Mouse (Mus musculus): ENCODE measurements around the gene Ndufb6. TPM values are rescaled to one million over a fixed set of nuclear protein-coding genes. Genes with fewer than 3 reads are reported as not detected.

Ndufb6 gene
- polyA plus RNA-seq, 1 experiment = 125 TPM

GRCm38 (mm10) chr4:40244035-40244434, 35.2 kb downstream of the Ndufb6 start:
- H3K27me3 ChIP-seq (ENCODE audit: control insufficient read depth, insufficient read depth, low read length) = no peaks in the 10 kb centered on the region
- WGBS = 9% methylated on average over 8 of the region's 8 CpGs
- no peaks in the 10 kb centered on the region for H3K36me3 ChIP-seq (ENCODE audit: control insufficient read depth, insufficient read depth, low read length)
- H3K4me3 ChIP-seq (ENCODE audit: control insufficient read depth, insufficient read depth, low read length) = no peak overlapping the region
- TF ChIP-seq POLR2A (IDR thresholded peaks at IDR 0.05; ENCODE audit: control insufficient read depth, extremely low read depth, insufficient read depth, low read length, poor library complexity) = no peak
- no peak for TF ChIP-seq CTCF (IDR thresholded peaks at IDR 0.05; ENCODE audit: borderline replicate concordance, control insufficient read depth, extremely low read depth, insufficient read depth, low read length, poor library complexity)
- DNase-seq = no peak
- no peak overlapping the region for H3K27ac ChIP-seq (ENCODE audit: control insufficient read depth, insufficient read depth, low read length)
- H3K4me1 ChIP-seq (replicated peaks; ENCODE audit: control insufficient read depth, insufficient read depth, low read length) = peaks cover 9% of the 10 kb centered on the region

- H3K27ac ChIP-seq (ENCODE audit: control insufficient read depth, insufficient read depth, low read length) = no peak overlapping the region
- H3K4me1 ChIP-seq (replicated peaks; ENCODE audit: control insufficient read depth, insufficient read depth, low read length) = peaks cover 15% of the 10 kb centered on the region
- WGBS = 98% methylated on average over 4 of the region's 4 CpGs
- TF ChIP-seq POLR2A (IDR thresholded peaks at IDR 0.05; ENCODE audit: control insufficient read depth, extremely low read depth, insufficient read depth, low read length, poor library complexity) (no peak), CTCF (IDR thresholded peaks at IDR 0.05; ENCODE audit: borderline replicate concordance, control insufficient read depth, extremely low read depth, insufficient read depth, low read length, poor library complexity) (no peak)
- H3K36me3 ChIP-seq (ENCODE audit: control insufficient read depth, insufficient read depth, low read length) = no peaks in the 10 kb centered on the region
- no peak for DNase-seq
- H3K4me3 ChIP-seq (ENCODE audit: control insufficient read depth, insufficient read depth, low read length) = no peak overlapping the region
- H3K27me3 ChIP-seq (ENCODE audit: control insufficient read depth, insufficient read depth, low read length) = no peaks in the 10 kb centered on the region
Measured at GRCm38 (mm10) chr4:40243006-40243405, 36.2 kb downstream of the Ndufb6 start.

GRCm38 (mm10) chr4:40241928-40242327, 37.3 kb downstream of the Ndufb6 start:
- 68% methylated on average over 6 of the region's 6 CpGs for WGBS
- H3K4me3 ChIP-seq (ENCODE audit: control insufficient read depth, insufficient read depth, low read length) = no peak overlapping the region
- DNase-seq = no peak
- peaks cover 15% of the 10 kb centered on the region for H3K4me1 ChIP-seq (replicated peaks; ENCODE audit: control insufficient read depth, insufficient read depth, low read length)
- no peaks in the 10 kb centered on the region for H3K27me3 ChIP-seq (ENCODE audit: control insufficient read depth, insufficient read depth, low read length)
- H3K27ac ChIP-seq (ENCODE audit: control insufficient read depth, insufficient read depth, low read length) = no peak overlapping the region
- no peak for TF ChIP-seq CTCF (IDR thresholded peaks at IDR 0.05; ENCODE audit: borderline replicate concordance, control insufficient read depth, extremely low read depth, insufficient read depth, low read length, poor library complexity)
- TF ChIP-seq POLR2A (IDR thresholded peaks at IDR 0.05; ENCODE audit: control insufficient read depth, extremely low read depth, insufficient read depth, low read length, poor library complexity) = no peak
- no peaks in the 10 kb centered on the region for H3K36me3 ChIP-seq (ENCODE audit: control insufficient read depth, insufficient read depth, low read length)

GRCm38 (mm10) chr4:40240272-40240744, 38.9 kb downstream of the Ndufb6 start:
- WGBS = 57% methylated on average over 5 of the region's 5 CpGs
- no peak for DNase-seq
- Histone ChIP-seq H3K27me3 (ENCODE audit: control insufficient read depth, insufficient read depth, low read length) (no peaks in the 10 kb centered on the region), H3K27ac (ENCODE audit: control insufficient read depth, insufficient read depth, low read length) (peak overlapping the region; percentile 12; the same call in 1 of the 2 replicates), H3K4me1 (replicated peaks; ENCODE audit: control insufficient read depth, insufficient read depth, low read length) (peaks cover 18% of the 10 kb centered on the region), H3K36me3 (ENCODE audit: control insufficient read depth, insufficient read depth, low read length) (no peaks in the 10 kb centered on the region), H3K4me3 (ENCODE audit: control insufficient read depth, insufficient read depth, low read length) (peak overlapping the region; percentile 71)
- TF ChIP-seq CTCF (IDR thresholded peaks at IDR 0.05; ENCODE audit: borderline replicate concordance, control insufficient read depth, extremely low read depth, insufficient read depth, low read length, poor library complexity) (no peak), POLR2A (IDR thresholded peaks at IDR 0.05; ENCODE audit: control insufficient read depth, extremely low read depth, insufficient read depth, low read length, poor library complexity) (no peak)

GRCm38 (mm10) chr4:40239409-40240271, 39.6 kb downstream of the Ndufb6 start, which contains the start of gene Ddx58:
TSS of gene Ddx58 (minus strand) at chr4:40239828.
- H3K4me3 ChIP-seq (ENCODE audit: control insufficient read depth, insufficient read depth, low read length) = peak within 1 kb of the TSS; percentile 71
- H3K27me3 ChIP-seq (ENCODE audit: control insufficient read depth, insufficient read depth, low read length) = no peaks in the 10 kb centered on the region
- no peaks in the 10 kb centered on the region; the same call in 1 of the 2 replicates for H3K36me3 ChIP-seq (ENCODE audit: control insufficient read depth, insufficient read depth, low read length)
- DNase-seq = peak; percentile 40
- peak within 1 kb of the TSS; percentile 99 for H3K27ac ChIP-seq (ENCODE audit: control insufficient read depth, insufficient read depth, low read length)
- 2% methylated on average over 35 of the region's 35 CpGs for WGBS
- H3K4me1 ChIP-seq (replicated peaks; ENCODE audit: control insufficient read depth, insufficient read depth, low read length) = peaks cover 18% of the 10 kb centered on the region
- TF ChIP-seq CTCF (IDR thresholded peaks at IDR 0.05; ENCODE audit: borderline replicate concordance, control insufficient read depth, extremely low read depth, insufficient read depth, low read length, poor library complexity) (no peak), POLR2A (IDR thresholded peaks at IDR 0.05; ENCODE audit: control insufficient read depth, extremely low read depth, insufficient read depth, low read length, poor library complexity) (no peak)

GRCm38 (mm10) chr4:40238483-40239408, 40.5 kb downstream of the Ndufb6 start:
- WGBS = under 1% methylated on average over 17 of the region's 17 CpGs
- Histone ChIP-seq H3K4me3 (ENCODE audit: control insufficient read depth, insufficient read depth, low read length) (peak overlapping the region; percentile 71), H3K4me1 (replicated peaks; ENCODE audit: control insufficient read depth, insufficient read depth, low read length) (peaks cover 16% of the 10 kb centered on the region), H3K27ac (ENCODE audit: control insufficient read depth, insufficient read depth, low read length) (peak overlapping the region; percentile 99), H3K36me3 (ENCODE audit: control insufficient read depth, insufficient read depth, low read length) (no peaks in the 10 kb centered on the region; the same call in 1 of the 2 replicates), H3K27me3 (ENCODE audit: control insufficient read depth, insufficient read depth, low read length) (no peaks in the 10 kb centered on the region)
- DNase-seq = peak; percentile 65
- TF ChIP-seq CTCF (IDR thresholded peaks at IDR 0.05; ENCODE audit: borderline replicate concordance, control insufficient read depth, extremely low read depth, insufficient read depth, low read length, poor library complexity) (no peak), POLR2A (IDR thresholded peaks at IDR 0.05; ENCODE audit: control insufficient read depth, extremely low read depth, insufficient read depth, low read length, poor library complexity) (no peak)

Measured in thymus, adult 2 months (tissue).